Mouse (Mus musculus): ENCODE data around the gene Myh11. TPM values are rescaled to one million over a fixed set of nuclear protein-coding genes. Genes with fewer than 3 reads are reported as not detected.

The Myh11 gene
- polyA plus RNA-seq, 1 experiment from 2014 or later, result 1.2 TPM

DNA sequence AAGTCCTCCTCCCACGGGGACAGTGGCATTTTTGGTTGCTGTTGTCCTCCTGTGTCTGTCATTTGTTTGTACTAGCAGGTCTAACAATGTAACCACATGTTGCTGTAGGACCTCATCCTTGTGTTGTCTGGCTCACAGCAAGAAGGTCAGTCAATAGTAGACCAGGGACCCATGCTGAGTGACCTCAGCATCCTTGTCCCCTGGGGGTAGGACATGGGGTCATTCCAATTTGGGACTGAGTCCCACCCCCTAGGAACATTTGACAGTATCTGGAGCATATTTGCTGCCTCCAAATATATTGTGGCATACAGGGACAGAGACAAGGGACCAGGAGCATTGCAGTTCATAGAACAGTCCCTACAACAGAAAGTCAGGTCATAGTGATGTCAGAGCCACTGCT lies 41.3 kb downstream of the Myh11 start:
- Histone ChIP-seq H3K4me1 (replicated peaks; ENCODE audit: control insufficient read depth, insufficient read depth, low read length) (no peaks in the 10 kb centered on the region), H3K27me3 (ENCODE audit: control insufficient read depth, insufficient read depth, low read length) (no peaks in the 10 kb centered on the region), H3K27ac (no peak overlapping the region), H3K4me2 (replicated peaks) (no peak overlapping the region), H3K36me3 (replicated peaks; ENCODE audit: control insufficient read depth, insufficient read depth) (no peaks in the 10 kb centered on the region), H3K4me3 (replicated peaks; ENCODE audit: low read length) (no peak overlapping the region), H3K9me3 (ENCODE audit: control insufficient read depth, low read length) (no peaks in the 10 kb centered on the region), H3K9ac (no peak overlapping the region)
- no peak for DNase-seq (ENCODE audit: low spot score)
- ATAC-seq (ENCODE audit: low FRiP score), result no peak
- 67% methylated on average over 1 of the region's 1 CpGs for WGBS

DNA sequence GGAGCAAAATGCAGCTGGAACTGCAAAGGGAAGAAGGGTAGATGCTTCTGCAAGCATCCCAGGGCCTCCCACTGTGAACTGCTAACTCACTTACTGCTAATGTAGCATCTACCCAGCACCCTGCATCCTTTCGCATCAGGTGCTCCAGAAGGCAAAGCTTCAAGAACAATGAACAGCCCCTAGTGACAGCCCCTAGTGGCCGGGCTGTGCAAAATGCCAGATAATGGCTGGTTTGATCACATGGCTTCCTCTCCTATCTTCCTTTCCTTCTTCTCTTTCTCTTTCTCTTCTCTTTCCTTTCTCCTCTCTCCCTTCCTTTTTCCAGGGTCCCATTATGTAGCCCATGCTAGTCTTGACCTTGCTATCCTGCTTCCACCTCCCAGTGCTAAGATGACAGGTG lies 48.6 kb downstream of the Myh11 start:
- H3K4me3 ChIP-seq (replicated peaks; ENCODE audit: low read length), result no peak overlapping the region
- H3K9me3 ChIP-seq (ENCODE audit: control insufficient read depth, low read length), result no peaks in the 10 kb centered on the region
- DNase-seq (ENCODE audit: low spot score) (no peak), ATAC-seq (ENCODE audit: low FRiP score) (no peak)
- no peaks in the 10 kb centered on the region for H3K4me1 ChIP-seq (replicated peaks; ENCODE audit: control insufficient read depth, insufficient read depth, low read length)
- no peak overlapping the region for H3K4me2 ChIP-seq (replicated peaks)
- no peak overlapping the region for H3K9ac ChIP-seq
- no peaks in the 10 kb centered on the region for H3K36me3 ChIP-seq (replicated peaks; ENCODE audit: control insufficient read depth, insufficient read depth)
- 28% methylated on average over 2 of the region's 2 CpGs for WGBS
- H3K27me3 ChIP-seq (ENCODE audit: control insufficient read depth, insufficient read depth, low read length), result no peaks in the 10 kb centered on the region
- H3K27ac ChIP-seq, result no peak overlapping the region

DNA sequence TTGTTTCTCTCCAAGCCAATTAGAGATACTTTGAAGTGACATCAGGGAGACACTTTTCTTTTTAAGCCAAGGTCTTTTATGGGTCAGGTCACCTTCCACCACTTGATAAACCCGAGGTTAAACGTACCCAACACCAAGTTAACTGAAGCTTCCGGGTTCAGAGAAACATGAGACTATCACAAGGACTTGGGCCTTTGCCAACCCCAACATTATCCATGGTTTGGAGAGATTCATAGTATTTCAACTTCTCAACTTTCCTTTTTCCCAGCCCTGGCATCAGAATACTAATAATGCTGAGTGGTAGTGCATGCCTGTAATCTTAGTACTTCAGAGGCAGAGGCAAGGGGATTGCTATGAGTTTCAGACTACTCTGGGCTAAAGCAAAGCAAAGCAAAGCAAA lies 49.1 kb downstream of the Myh11 start:
- no peaks in the 10 kb centered on the region for H3K9me3 ChIP-seq (ENCODE audit: control insufficient read depth, low read length)
- no peak overlapping the region for H3K4me3 ChIP-seq (replicated peaks; ENCODE audit: low read length)
- H3K9ac ChIP-seq, result no peak overlapping the region
- ATAC-seq (ENCODE audit: low FRiP score) (no peak), DNase-seq (ENCODE audit: low spot score) (no peak)
- H3K27me3 ChIP-seq (ENCODE audit: control insufficient read depth, insufficient read depth, low read length), result no peaks in the 10 kb centered on the region
- no peak overlapping the region for H3K4me2 ChIP-seq (replicated peaks)
- WGBS, result 90% methylated on average over 3 of the region's 3 CpGs
- H3K27ac ChIP-seq, result no peak overlapping the region
- H3K4me1 ChIP-seq (replicated peaks; ENCODE audit: control insufficient read depth, insufficient read depth, low read length), result no peaks in the 10 kb centered on the region
- no peaks in the 10 kb centered on the region for H3K36me3 ChIP-seq (replicated peaks; ENCODE audit: control insufficient read depth, insufficient read depth)

DNA sequence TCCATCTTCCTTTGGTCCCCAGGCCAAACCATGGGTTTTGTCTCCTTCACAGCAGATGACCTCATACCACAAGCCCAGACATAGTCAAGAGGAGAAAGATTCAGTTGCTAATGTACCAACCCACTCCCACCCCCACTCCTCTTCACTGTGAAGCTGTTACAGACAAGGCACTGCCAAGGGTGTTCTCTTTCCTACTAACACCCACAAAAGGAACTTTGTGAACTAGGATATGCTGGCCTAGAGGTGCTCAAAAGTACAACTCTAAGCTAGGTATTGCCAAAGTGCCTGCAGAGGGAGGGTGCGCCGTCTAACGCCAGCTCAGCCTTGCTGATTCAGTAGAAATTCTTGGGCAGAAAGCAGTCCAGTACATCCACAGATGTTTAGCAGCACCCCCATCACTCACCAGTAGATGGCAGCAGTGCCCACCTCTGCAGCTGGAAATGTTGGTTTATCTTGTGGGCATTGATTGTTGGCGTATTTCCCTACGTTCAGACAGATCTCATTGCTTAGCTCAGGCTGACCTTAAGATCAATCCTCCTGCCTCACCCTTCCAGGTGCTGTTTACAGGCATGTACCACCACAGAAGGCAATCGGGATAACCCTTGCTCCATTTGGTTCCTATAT lies 54.0 kb downstream of the Myh11 start:
- Histone ChIP-seq H3K9me3 (ENCODE audit: control insufficient read depth, low read length) (no peaks in the 10 kb centered on the region), H3K27me3 (ENCODE audit: control insufficient read depth, insufficient read depth, low read length) (no peaks in the 10 kb centered on the region), H3K4me3 (replicated peaks; ENCODE audit: low read length) (no peak overlapping the region), H3K36me3 (replicated peaks; ENCODE audit: control insufficient read depth, insufficient read depth) (no peaks in the 10 kb centered on the region), H3K9ac (0 out of 2 replicates have a peak overlapping the region, but pooled peaks have one; percentile 16), H3K4me1 (replicated peaks; ENCODE audit: control insufficient read depth, insufficient read depth, low read length) (no peaks in the 10 kb centered on the region), H3K4me2 (replicated peaks) (no peak overlapping the region), H3K27ac (no peak overlapping the region)
- peak; percentile 80 for ATAC-seq (ENCODE audit: low FRiP score)
- 24% methylated on average over 6 of the region's 6 CpGs for WGBS
- peak; percentile 85 for DNase-seq (ENCODE audit: low spot score)

DNA sequence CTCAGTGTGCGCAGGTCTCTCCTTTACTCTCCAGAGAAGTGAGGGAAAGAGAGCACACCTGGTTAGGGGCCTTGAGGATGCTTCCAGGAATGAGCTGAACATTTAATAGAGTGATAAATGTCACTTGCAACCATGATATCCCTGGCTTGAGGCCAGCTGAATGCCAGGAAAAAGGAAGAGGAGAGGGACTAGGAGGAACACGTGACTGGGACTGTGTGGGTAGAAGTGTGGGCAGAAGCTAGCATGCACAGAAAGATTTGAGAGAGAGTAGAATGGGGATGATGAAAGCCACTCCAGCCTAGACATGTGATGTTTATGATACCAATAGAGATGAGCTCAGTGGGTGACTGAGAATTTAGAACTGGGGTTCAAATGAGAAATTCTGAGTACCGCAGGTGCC lies 76.0 kb downstream of the Myh11 start:
- ATAC-seq (ENCODE audit: low FRiP score) (no peak), DNase-seq (ENCODE audit: low spot score) (no peak)
- WGBS, result 88% methylated on average over 3 of the region's 3 CpGs
- H3K27me3 ChIP-seq (ENCODE audit: control insufficient read depth, insufficient read depth, low read length), result no peaks in the 10 kb centered on the region
- H3K36me3 ChIP-seq (replicated peaks; ENCODE audit: control insufficient read depth, insufficient read depth), result no peaks in the 10 kb centered on the region
- no peaks in the 10 kb centered on the region for H3K9me3 ChIP-seq (ENCODE audit: control insufficient read depth, low read length)
- H3K27ac ChIP-seq, result no peak overlapping the region
- no peak overlapping the region for H3K4me3 ChIP-seq (replicated peaks; ENCODE audit: low read length)
- H3K4me2 ChIP-seq (replicated peaks), result no peak overlapping the region
- H3K4me1 ChIP-seq (replicated peaks; ENCODE audit: control insufficient read depth, insufficient read depth, low read length), result no peaks in the 10 kb centered on the region
- no peak overlapping the region for H3K9ac ChIP-seq

DNA sequence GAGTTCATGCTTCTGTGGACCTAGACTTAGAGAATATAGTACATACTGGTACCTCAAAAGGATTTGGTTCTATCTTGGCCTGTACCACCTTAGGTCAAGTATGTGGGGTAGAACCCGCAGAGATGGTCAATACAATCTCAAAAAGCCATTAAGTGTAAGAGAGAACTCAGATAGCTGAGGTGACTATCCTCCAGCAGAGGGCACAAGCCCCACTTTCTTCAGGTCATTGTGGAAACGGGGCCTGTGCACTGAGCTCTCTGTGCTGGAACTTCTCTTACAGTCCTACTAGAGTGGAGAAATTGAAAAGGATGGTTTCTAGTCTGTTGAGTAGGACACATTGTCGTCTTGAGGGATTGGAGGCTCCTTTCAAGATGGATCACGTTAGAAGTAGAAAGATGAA lies 92.4 kb downstream of the Myh11 start:
- Histone ChIP-seq H3K4me2 (replicated peaks) (no peak overlapping the region), H3K4me3 (replicated peaks; ENCODE audit: low read length) (no peak overlapping the region), H3K27ac (no peak overlapping the region), H3K36me3 (replicated peaks; ENCODE audit: control insufficient read depth, insufficient read depth) (no peaks in the 10 kb centered on the region), H3K27me3 (ENCODE audit: control insufficient read depth, insufficient read depth, low read length) (no peaks in the 10 kb centered on the region), H3K9ac (no peak overlapping the region), H3K4me1 (replicated peaks; ENCODE audit: control insufficient read depth, insufficient read depth, low read length) (no peaks in the 10 kb centered on the region), H3K9me3 (ENCODE audit: control insufficient read depth, low read length) (no peaks in the 10 kb centered on the region)
- no peak for ATAC-seq (ENCODE audit: low FRiP score)
- DNase-seq (ENCODE audit: low spot score), result no peak
- WGBS, result 81% methylated on average over 4 of the region's 4 CpGs

DNA sequence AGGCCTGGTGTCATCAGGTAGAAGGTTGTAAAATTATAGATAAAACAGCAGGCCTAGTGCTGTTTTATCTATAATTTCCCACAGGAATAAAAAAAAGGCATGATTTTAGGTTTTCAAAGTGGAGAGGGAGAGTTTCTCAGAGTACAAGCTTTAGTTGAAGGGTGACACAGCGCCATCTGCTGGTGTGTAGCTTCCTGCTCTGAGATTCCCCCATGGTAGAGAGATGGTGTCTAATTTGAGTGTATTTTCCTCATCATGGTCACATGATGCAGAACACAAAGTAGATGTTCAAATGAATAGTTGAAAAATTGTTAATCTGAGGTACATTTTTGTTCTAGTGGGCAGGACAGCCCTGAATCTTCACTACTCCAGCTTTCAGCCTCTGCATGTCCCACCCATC lies 95.7 kb downstream of the Myh11 start:
- Histone ChIP-seq H3K9ac (no peak overlapping the region), H3K9me3 (ENCODE audit: control insufficient read depth, low read length) (no peaks in the 10 kb centered on the region), H3K36me3 (replicated peaks; ENCODE audit: control insufficient read depth, insufficient read depth) (peaks cover 16% of the 10 kb centered on the region; the same call in 1 of the 2 replicates), H3K4me2 (replicated peaks) (no peak overlapping the region), H3K4me3 (replicated peaks; ENCODE audit: low read length) (no peak overlapping the region), H3K27me3 (ENCODE audit: control insufficient read depth, insufficient read depth, low read length) (no peaks in the 10 kb centered on the region), H3K27ac (no peak overlapping the region), H3K4me1 (replicated peaks; ENCODE audit: control insufficient read depth, insufficient read depth, low read length) (no peaks in the 10 kb centered on the region)
- DNase-seq (ENCODE audit: low spot score) (peak; percentile 65), ATAC-seq (ENCODE audit: low FRiP score) (no peak)
- 30% methylated on average over 1 of the region's 1 CpGs for WGBS

DNA sequence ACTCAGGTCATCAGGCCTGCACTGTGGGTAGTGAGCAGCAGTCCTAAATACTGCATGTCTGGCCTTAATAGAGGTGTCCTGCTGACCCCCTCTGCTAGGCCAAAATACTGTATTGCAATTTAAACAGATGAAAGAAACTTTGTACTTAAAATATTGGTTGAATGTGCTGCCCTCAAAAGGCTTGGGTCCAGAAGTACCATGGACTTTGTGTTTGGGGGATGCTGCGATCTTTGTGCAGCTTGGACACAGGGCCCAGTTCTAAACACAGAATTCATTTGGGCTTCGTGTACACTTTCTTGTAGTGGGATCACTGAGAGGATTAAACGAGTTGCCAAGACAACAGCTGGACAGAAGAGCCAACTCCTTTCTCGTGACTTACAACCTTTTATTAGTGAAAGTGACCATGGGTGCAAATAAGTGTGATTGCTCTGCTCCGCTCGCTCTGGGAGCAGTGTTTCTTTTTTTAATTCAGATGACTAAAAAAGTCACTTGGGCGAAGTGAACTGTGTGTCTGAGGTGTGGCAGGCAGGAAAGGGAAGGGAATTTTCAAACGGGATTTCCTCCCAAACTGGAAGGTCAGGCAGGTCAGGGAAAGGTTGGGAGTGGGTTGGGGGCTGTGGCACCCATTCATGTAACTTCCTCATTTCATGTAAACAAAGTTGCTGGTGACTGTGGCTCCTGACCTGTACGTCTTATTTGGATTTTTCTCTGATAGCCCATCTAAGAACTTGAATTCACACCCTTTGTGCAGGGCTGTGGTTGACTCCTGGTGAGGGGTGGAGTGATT lies 96.8 kb downstream of the Myh11 start:
- Histone ChIP-seq H3K9ac (no peak overlapping the region), H3K9me3 (ENCODE audit: control insufficient read depth, low read length) (no peaks in the 10 kb centered on the region), H3K27ac (no peak overlapping the region), H3K4me1 (replicated peaks; ENCODE audit: control insufficient read depth, insufficient read depth, low read length) (no peaks in the 10 kb centered on the region), H3K4me3 (replicated peaks; ENCODE audit: low read length) (no peak overlapping the region), H3K4me2 (replicated peaks) (no peak overlapping the region), H3K36me3 (replicated peaks; ENCODE audit: control insufficient read depth, insufficient read depth) (peaks cover 27% of the 10 kb centered on the region), H3K27me3 (ENCODE audit: control insufficient read depth, insufficient read depth, low read length) (no peaks in the 10 kb centered on the region)
- ATAC-seq (ENCODE audit: low FRiP score), result no peak
- DNase-seq (ENCODE audit: low spot score), result no peak
- 73% methylated on average over 9 of the region's 9 CpGs for WGBS

DNA sequence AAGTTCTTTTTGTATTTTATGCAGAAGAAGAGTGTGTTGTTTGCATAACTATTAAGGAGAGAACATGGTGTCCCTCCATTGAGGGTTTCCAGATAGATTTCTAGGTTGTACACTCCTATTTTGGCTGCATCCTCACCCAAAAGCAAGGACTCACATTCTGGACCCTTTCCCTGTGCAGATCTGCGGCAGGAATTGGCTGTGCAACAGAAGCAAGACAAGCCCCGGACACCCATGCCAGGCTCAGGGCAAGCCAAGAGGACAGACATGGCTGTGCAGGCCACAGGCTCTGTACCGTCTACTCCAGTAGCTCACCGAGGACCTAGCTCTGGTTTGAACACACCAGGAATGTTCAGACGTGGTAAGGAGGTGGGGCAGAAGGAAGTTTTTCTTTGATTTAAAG lies 105.7 kb downstream of the Myh11 start:
- Histone ChIP-seq H3K27ac (no peak overlapping the region), H3K27me3 (ENCODE audit: control insufficient read depth, insufficient read depth, low read length) (no peaks in the 10 kb centered on the region), H3K9ac (no peak overlapping the region), H3K4me1 (replicated peaks; ENCODE audit: control insufficient read depth, insufficient read depth, low read length) (no peaks in the 10 kb centered on the region; the same call in 1 of the 2 replicates), H3K36me3 (replicated peaks; ENCODE audit: control insufficient read depth, insufficient read depth) (peaks cover 27% of the 10 kb centered on the region), H3K9me3 (ENCODE audit: control insufficient read depth, low read length) (no peaks in the 10 kb centered on the region), H3K4me3 (replicated peaks; ENCODE audit: low read length) (no peak overlapping the region), H3K4me2 (replicated peaks) (no peak overlapping the region)
- WGBS, result 94% methylated on average over 5 of the region's 5 CpGs
- no peak for DNase-seq (ENCODE audit: low spot score)
- no peak for ATAC-seq (ENCODE audit: low FRiP score)

Data from hindbrain, embryonic 14.5 days (tissue).